Mouse (Mus musculus): ENCODE measurements around the gene 4930402H24Rik. TPM values are rescaled to one million over a fixed set of nuclear protein-coding genes. Genes with fewer than 3 reads are reported as not detected.

4930402H24Rik gene
- total RNA-seq, 2 experiments from 2014 or later, result 72.2 to 80.0 TPM

DNA sequence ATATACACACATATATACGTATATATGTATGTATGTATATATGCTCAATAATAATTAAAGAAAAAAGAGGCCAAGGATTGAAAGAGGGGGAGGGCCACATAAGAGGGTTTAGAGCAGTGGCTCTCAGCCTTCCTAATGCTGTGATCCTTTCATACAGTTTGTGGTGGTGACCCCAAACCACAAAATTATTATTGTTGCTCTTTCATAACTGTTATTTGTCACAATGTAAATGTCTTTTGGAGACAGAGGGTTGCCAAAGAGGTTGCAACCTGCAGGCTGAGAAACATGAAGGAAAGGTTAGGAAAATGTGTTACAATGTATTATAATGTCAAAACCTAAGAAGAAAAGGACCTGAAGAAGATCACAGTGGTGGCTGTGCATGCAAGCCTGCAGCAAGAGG lies 88.3 kb downstream of the 4930402H24Rik start:
- no peak for DNase-seq (ENCODE audit: extremely low spot score in 1 of 2, low spot score in 1 of 2)

DNA sequence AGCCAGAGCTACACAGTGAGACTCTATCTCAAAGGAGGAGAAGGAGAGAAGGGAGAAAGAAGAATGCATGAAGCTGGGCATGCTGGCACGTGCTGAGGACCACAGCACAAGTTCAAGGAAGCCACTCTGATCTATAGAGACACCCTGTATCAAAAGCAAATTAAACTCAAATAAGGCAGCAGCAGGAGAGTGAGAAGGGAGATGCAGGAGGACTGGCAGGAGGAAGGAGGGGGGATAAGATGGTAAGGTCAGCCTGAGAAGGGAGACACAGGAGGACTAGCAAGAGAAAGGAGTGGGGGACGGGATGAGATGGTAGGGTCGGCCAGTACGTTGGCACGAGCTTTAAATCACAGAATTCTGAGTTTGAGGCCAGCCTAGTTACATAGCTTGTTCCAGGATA lies 90.0 kb downstream of the 4930402H24Rik start:
- DNase-seq (ENCODE audit: extremely low spot score in 1 of 2, low spot score in 1 of 2), result no peak

DNA sequence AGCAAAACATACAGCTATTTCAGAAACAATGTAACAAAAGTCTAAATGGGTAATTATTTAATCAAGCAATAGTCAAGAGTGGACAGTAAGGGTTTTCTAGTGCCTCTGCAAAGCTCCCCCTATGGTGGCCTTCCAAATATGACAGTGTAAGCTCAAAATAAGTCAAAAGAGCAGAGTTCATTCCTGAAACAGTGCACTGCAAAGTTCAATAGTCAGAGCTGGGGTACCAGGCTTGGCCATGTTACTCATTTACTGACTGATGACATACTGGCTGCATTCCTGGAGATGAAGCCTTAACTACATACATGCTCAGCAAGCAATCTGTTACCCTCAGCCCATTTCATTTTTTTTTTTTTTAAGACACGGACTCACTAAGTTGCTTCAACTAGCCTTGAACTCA lies 91.7 kb downstream of the 4930402H24Rik start:
- no peak for DNase-seq (ENCODE audit: extremely low spot score in 1 of 2, low spot score in 1 of 2)

DNA sequence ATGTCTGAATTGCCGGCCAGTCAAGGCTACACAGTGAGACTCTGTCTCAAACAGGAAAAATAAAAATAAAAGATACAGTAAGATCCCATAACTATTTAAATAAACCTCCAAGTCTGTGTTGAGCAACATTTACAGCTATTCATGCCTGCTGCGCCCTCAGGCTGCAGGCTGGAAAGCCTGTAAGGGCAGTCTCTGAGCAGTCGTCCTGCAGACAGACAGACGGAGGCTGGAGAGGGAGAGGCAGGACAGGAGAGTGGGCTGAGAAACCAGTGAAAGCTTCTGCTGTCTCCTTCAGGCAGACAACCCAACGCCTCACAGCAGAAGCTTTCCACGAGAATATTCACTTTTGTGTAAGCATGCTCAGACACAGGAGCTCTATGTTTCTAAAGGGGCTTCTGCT lies 92.5 kb downstream of the 4930402H24Rik start:
- no peak for DNase-seq (ENCODE audit: extremely low spot score in 1 of 2, low spot score in 1 of 2)

DNA sequence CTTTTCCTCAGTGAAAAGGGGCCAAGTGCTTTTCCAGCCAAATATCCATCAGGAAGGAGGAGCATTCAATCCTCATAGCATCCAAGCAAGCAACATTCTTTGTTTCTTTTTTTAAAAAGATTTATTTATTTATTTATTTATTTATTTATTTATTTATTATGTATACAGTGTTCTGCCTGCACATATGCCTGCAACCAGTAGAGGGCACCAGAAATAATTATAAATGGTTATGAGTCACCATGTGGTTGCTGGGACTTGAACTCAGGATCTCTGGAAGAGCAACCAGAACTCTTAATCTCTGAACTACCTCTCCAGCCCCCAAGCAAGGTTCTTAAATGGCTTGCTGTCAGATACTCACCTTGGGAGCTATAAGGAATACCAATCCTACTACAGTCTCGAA lies 93.7 kb downstream of the 4930402H24Rik start:
- DNase-seq (ENCODE audit: extremely low spot score in 1 of 2, low spot score in 1 of 2), result no peak

DNA sequence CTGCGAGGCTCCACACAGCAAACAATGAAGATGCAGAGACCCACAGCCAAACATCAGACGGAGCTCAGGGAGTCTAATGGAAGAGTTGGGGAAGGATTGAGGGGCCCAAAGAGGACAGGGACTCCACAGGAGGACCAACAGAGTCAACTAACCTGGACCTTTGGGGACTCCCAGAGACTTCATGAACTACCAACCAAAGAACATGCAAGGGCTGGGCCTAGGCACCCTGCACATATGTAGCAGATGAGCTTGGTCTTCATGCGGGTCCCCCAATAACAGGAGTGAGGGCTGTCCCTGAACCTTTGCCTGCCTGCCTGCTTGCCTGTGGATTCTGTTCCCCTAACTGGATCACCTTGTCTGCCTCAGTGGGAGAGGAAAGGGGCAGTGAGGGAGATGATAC lies 101.1 kb downstream of the 4930402H24Rik start:
- DNase-seq (ENCODE audit: extremely low spot score in 1 of 2, low spot score in 1 of 2), result no peak

DNA sequence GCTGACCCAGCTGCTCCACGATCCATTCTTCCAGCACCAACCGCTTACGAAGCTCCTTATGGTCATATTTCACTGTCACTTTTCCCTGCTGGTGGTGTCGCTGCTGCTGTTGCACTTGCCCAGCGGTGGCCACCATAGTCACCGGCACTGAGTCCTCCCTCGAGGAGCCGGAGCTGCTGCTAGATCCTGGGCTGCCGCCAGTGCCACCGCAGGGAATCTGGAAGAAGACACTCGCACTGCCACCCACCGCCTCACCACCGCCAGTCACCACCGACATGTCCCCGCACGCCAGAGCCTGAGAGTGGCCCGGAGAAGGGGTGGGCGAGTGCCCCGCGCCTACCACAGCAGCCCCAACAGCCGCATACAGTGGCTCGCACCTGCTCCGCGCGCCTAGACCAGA lies 102.5 kb downstream of the 4930402H24Rik start:
- DNase-seq (ENCODE audit: extremely low spot score in 1 of 2, low spot score in 1 of 2), result peak in 1 of 2 experiments; percentile 12

DNA sequence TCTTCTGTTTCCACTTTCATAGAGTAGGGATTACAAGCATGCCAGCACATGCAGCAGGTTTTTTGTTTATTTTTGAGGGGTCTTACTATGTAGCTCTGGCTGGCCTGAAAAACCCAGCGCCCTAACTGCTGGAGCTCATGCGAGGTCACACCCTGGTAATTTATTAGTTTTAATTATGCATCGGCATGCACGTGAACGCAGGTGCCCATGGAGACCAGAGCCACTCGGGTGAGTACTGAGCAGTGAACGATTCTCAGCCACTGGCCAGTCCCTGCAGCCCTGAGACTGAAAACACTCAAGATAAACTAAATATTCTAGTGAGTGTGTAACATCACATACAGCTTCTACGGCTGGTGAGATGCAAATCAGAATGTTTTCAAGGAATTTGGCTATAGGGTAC lies 110.5 kb downstream of the 4930402H24Rik start:
- DNase-seq (ENCODE audit: extremely low spot score in 1 of 2, low spot score in 1 of 2), result no peak

DNA sequence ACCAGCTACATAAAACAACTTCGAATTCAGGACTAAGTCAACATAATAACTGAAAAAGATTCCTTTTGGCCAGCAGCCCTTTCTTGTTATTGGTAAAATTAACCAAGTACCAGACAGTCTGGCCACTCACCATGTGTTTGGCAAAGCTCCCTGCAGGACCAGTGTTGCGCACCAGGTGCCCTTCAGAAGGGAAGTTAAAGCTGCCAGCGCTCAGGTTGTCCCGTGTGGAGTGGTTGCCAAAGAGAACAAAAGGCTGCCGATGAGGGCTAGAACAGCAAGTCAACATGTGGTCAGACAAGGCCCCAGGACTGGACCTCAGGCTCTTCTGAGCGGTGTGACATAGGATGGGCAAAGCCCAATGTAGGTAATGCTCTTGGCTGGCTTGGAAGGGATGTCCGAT lies 114.5 kb downstream of the 4930402H24Rik start:
- DNase-seq (ENCODE audit: extremely low spot score in 1 of 2, low spot score in 1 of 2), result no peak

DNA sequence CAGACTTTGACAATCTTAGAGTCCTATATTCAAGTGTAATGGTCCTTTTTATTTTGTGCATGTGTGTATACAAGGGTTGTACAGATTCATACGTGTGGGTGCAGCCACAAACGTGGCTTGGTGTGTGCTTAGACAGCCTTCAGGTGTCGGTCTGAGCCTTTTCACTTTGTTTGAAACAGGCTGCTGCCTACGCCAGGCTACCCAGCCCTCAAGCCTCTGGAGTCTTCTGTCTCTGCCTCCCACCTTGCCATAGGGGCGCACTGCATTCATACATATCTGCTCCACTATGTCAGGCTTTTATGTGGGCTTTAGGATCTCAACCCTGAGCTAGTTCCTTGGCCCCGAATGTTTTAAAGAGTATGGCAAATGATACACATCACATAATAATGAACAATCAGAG lies 116.6 kb downstream of the 4930402H24Rik start:
- no peak for DNase-seq (ENCODE audit: extremely low spot score in 1 of 2, low spot score in 1 of 2)

DNA sequence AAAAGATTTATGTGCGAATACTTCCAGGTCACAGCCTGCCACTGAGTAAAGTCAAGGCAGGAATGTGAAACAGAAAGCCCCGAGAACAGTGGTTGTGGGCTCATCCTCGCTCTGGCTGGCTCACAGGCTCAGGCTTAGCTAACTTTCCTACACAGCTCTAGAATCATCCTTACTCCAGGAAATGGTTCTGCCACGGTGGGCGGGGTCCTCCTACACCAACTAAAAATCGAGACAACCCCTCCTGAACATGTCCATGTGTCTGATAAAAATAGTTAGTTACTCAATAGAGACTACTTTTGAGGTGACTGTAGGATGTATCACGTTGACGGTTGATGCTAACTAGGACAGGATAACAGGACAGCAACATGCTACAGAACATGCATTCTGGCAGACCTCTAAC lies 117.2 kb downstream of the 4930402H24Rik start:
- DNase-seq (ENCODE audit: extremely low spot score in 1 of 2, low spot score in 1 of 2), result no peak

DNA sequence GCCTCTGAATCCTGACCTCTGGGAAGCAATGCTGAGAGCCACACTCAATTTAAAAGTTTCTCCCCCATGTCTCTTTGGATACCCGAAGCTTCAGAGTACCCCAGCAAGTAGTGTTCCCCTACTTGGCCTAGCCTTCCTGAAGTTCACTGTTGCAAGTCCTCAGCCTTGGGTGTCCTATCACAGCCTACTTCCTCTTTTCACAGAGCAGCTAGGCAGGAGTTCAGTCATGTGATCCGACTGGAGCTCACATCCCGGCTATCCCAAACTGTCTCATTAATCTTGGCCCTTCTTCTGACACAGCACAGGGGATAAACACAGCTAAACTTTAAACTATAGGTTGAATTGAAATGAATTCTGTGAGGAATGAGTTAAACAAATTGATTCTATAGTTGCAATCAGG lies 121.3 kb downstream of the 4930402H24Rik start:
- no peak for DNase-seq (ENCODE audit: extremely low spot score in 1 of 2, low spot score in 1 of 2)

DNA sequence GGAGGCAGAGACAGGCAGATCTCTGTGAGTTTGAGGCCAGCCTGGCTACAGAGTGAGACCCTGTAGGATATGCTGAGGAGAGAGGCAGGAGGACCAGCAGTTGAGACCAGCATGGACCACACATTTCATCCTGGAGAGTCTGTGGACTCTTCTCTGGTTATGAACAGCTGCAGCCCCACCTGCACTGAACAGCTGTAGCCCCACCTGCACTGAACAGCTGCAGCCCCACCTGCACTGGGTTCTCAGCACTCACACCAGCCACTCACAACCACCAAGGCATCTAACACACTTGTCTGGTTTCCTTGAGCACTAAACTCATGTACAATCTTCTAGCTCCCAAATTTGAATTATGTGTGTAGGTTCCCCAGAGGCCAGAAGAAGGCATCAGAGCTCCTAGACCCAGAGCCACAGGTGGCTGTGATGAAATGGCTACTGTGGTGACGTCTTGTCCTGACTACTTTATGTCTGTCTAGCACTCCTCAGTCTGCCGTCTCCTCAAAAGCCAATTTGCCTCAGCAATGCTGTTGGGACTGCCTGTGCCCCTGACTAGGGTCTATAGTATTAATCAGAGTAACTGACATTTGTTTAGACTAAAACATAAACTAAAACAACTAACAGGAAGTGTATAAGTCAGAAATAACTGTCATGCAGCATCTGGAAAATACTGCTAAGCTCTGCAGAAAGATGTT lies 125.4 kb downstream of the 4930402H24Rik start:
- no peak for DNase-seq (ENCODE audit: extremely low spot score in 1 of 2, low spot score in 1 of 2)

DNA sequence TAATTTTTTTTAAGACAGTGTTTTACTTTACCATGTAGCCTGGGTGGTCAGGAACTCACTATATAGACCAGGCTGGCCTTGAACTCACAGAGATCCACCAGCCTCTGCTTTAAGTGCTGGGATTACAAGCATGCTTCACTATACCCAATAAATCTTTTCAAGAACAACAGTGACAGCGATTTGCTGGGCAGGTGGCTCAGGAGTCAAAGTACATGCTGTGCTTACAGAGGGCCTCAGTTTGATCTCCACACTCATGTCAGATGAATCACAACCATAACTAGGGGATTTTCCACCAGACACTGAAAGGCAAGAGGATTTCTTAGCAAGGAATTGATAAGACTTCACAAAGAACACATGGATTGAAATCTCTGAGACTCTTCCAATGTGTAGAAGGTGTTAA lies 126.3 kb downstream of the 4930402H24Rik start:
- no peak for DNase-seq (ENCODE audit: extremely low spot score in 1 of 2, low spot score in 1 of 2)

DNA sequence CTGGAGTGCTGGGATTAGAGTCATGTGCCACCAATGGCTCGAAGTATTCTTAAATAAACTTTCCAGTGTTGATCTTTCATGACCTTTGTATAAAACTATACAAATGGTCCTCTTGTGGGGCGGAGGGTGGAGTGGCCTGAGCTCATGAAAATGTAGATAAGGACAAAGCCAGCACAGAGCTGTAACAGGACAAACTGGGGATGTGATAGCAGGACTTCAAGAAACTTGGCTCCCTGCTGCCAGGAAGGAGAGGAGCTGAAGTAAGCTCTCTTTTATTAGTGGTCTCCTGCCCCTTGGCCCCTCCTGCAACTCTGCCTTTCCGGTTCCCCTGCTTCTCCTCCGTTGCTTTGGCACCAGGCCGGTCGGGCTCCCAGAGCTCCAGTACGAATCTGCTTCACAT lies 129.6 kb downstream of the 4930402H24Rik start:
- no peak for DNase-seq (ENCODE audit: extremely low spot score in 1 of 2, low spot score in 1 of 2)

DNA sequence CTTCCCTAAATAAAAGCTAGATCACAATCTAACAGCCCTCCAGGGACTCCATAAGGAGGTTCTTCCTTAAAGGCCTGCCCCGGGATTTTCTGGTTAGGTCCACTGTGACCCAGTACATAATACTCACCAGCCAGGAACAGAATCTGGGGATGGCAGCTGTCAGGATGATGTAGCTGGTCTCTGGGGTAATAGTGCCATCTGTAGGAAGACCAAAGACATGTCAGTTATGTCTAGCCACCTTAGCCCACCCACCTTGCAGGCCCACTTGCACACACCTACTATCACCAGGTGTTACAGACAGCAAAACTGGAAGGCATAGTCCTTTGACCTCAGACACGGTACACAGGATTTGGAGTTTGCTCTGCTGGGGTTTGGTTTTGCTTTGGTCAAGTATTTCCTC lies 138.7 kb downstream of the 4930402H24Rik start:
- no peak for DNase-seq (ENCODE audit: extremely low spot score in 1 of 2, low spot score in 1 of 2)

DNA sequence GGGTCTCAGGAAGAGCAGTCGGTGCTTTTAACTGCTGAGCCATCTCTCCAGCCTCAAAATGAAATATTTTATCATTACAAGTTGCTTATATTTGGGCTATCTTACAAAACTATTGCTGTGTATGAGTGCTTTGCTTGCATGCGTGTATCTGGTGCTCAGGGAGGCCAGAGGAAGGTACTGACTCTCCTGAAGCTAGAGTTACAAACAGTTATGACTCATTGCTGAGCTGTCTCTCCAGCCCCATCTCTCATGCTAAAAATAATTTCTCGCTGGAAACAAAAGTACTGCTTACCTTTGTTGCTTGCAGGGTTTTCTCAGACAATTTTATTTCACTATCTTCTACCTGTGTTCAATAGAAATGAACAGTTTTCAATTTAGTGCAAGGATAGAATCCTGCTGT lies 140.8 kb downstream of the 4930402H24Rik start:
- DNase-seq (ENCODE audit: extremely low spot score in 1 of 2, low spot score in 1 of 2), result no peak

DNA sequence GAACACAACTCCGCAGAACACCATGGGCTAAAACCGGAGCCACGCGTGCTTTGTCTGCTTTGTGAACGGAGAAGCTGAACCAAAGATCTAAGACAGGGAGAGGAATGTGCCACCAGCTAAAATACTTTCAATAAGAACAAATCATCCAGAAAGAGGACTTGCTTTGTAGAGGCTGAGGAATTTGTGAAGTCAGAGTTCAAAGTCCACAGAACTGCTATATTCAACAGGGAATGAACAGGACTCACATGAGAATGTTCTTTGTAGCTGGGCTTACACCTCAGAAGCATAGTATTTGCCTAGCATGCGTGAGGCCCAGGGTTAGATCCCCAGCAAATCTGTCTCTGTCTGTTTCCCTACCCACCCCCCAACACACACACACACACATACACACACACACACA lies 145.3 kb downstream of the 4930402H24Rik start:
- DNase-seq (ENCODE audit: extremely low spot score in 1 of 2, low spot score in 1 of 2), result no peak

DNA sequence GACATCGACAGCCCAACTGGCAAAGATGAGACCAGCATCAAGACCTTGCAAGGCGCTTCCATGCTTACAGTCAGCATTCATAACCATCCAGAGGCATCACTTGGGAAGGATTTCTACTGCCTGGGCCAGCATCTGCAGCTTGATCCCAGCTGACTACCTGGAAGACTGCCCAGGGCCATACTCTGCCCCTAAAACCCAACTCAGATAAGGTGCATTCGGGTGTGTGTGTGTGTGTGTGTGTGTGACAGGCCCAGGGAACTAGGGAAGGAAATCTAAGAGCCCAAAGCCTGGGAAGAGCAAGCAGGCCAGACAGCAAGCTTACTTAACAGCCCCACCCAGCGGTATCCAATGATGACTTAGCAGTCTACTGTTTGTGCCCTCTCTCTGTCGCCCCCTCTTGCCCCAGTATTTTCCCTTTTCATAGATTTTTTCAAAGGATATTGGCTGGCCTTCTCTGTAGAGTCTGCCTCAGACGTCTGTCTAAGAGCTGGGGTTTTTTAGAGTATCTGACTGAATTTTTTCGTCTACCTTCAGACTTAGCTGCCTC lies 151.1 kb downstream of the 4930402H24Rik start:
- DNase-seq (ENCODE audit: extremely low spot score in 1 of 2, low spot score in 1 of 2), result no peak

DNA sequence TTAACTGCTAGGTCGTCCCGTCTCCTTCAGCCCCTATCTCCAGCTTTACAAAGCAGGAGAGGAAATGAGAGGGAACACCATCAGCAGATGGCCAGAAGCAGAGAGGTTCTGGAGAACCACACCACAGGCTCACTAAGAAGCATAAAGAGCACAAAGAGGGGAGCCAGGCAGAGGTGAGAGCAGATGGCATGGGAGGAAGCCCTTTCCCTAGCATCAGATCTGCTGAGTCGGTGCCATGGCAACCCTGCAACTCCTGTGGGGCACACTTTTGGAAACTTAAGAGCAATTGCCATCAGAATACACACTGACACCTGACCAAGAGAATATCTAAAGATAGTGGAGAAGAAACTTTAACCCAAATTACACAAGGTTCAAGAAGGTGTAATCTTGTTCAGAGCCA lies 151.6 kb downstream of the 4930402H24Rik start:
- no peak for DNase-seq (ENCODE audit: extremely low spot score in 1 of 2, low spot score in 1 of 2)

DNA sequence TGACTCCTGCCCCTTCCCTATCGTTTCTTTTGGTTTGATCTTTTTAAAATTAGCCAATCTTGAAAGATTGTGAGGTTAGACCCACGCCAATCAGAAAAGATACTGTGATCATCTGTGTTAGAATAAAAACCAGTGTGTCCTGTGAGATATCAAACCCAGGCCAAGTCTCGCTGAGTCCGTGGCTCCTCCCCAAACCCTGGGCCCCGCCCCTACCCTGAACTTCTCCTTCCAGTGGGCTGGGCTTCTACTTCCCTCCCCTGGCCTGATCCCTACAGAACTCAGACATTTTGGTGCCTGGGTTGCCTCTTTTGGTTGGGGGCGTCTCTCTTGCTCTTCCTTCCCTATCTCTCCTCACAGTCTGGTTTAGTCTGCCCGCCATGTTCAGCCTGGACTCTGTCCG lies 155.8 kb downstream of the 4930402H24Rik start:
- no peak for DNase-seq (ENCODE audit: extremely low spot score in 1 of 2, low spot score in 1 of 2)

DNA sequence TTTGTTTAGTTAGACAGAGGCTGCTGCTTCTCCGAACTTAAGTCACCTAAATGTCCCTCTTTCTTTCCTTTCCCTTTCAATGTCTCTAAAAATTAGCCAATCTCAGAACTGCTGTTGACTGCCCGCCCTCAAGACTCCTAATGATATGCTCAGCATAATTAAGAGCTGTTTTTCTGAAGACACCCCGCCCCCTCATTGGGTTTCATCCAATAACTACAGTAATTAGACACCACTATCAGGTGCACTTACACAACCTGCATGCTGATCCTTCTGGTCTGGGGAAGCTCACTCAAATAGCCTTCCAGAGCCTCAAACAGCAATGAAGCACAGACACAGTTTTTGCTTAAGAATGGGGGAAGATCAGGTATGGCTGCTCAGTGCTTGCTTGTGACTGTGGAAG lies 156.5 kb downstream of the 4930402H24Rik start:
- DNase-seq (ENCODE audit: extremely low spot score in 1 of 2, low spot score in 1 of 2), result no peak

DNA sequence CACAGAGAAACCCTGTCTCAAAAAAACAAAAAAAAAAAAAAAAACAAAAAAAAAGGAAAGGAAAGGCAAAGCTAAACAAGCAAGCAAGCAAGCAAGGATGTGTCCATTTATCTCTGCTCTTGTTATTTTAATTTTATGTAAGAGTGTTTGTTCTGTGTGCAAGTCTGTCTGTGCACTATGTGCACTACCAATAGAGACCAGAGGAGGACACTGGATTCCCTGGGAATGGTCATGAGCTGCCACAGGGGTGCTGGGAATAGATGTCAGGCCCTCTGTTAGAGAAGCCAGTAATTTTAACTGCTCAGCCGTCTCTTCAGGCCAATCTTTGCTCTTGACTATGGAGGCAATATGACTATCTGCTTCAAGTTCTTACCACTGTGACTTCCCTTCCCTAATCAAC lies 162.6 kb downstream of the 4930402H24Rik start:
- DNase-seq (ENCODE audit: extremely low spot score in 1 of 2, low spot score in 1 of 2), result no peak

All from layer of hippocampus, postnatal 25 days (tissue).